Mouse (Mus musculus): Measurements from ENCODE around the gene P2rx7. TPM values are rescaled to one million over a fixed set of nuclear protein-coding genes. Genes with fewer than 3 reads are reported as not detected.

Gene P2rx7
- polyA plus RNA-seq, 2 experiments: 1.7 to 3.6 TPM

- no peaks in the 10 kb centered on the region for H3K36me3 ChIP-seq (ENCODE audit: control insufficient read depth, insufficient read depth, low read length)
- DNase-seq (ENCODE audit: low spot score) (peak; percentile 60), ATAC-seq (ENCODE audit: low FRiP score, low read depth) (no peak)
- H3K27ac ChIP-seq (replicated peaks; ENCODE audit: low read depth, low read length): no peak overlapping the region
- no peaks in the 10 kb centered on the region for H3K27me3 ChIP-seq (ENCODE audit: control insufficient read depth, insufficient read depth, low read length)
- no peaks in the 10 kb centered on the region for H3K9me3 ChIP-seq (ENCODE audit: control insufficient read depth, low read length)
- TF ChIP-seq POLR2A (IDR thresholded peaks at IDR 0.05; ENCODE audit: borderline replicate concordance, extremely low read depth, insufficient read depth, insufficient read length): no peak
- no peak overlapping the region for H3K4me2 ChIP-seq (replicated peaks; ENCODE audit: low read depth, low read length, severe bottlenecking)
- 67% methylated on average over 4 of the region's 4 CpGs for WGBS
- H3K4me1 ChIP-seq (ENCODE audit: control insufficient read depth, insufficient read depth, low read length): no peaks in the 10 kb centered on the region
- no peak overlapping the region for H3K4me3 ChIP-seq (replicated peaks; ENCODE audit: low read length)
- H3K9ac ChIP-seq (ENCODE audit: low read depth, low read length, severe bottlenecking): no peak overlapping the region
Measured at GRCm38 (mm10) chr5:122687391-122687790, 43.7 kb downstream of the P2rx7 start.

- no peaks in the 10 kb centered on the region for H3K9me3 ChIP-seq (ENCODE audit: control insufficient read depth, low read length)
Measured at GRCm38 (mm10) chr5:122689153-122689552, 45.4 kb downstream of the P2rx7 start.

GRCm38 (mm10) chr5:122690486-122690885, 46.8 kb downstream of the P2rx7 start:
- no peaks in the 10 kb centered on the region for H3K4me1 ChIP-seq (ENCODE audit: control insufficient read depth, insufficient read depth, low read length)
- H3K4me2 ChIP-seq (replicated peaks; ENCODE audit: low read depth, low read length, severe bottlenecking): no peak overlapping the region
- WGBS: 76% methylated on average over 6 of the region's 6 CpGs
- ATAC-seq (ENCODE audit: low FRiP score, low read depth): no peak
- no peak overlapping the region for H3K4me3 ChIP-seq (replicated peaks; ENCODE audit: low read length)
- H3K9ac ChIP-seq (ENCODE audit: low read depth, low read length, severe bottlenecking): no peak overlapping the region
- no peak for TF ChIP-seq POLR2A (IDR thresholded peaks at IDR 0.05; ENCODE audit: borderline replicate concordance, extremely low read depth, insufficient read depth, insufficient read length)
- no peak for DNase-seq (ENCODE audit: low spot score)
- no peaks in the 10 kb centered on the region for H3K9me3 ChIP-seq (ENCODE audit: control insufficient read depth, low read length)
- no peaks in the 10 kb centered on the region for H3K36me3 ChIP-seq (ENCODE audit: control insufficient read depth, insufficient read depth, low read length)
- H3K27me3 ChIP-seq (ENCODE audit: control insufficient read depth, insufficient read depth, low read length): no peaks in the 10 kb centered on the region
- no peak overlapping the region for H3K27ac ChIP-seq (replicated peaks; ENCODE audit: low read depth, low read length)

More at GRCm38 (mm10) chr5:122689153-122689552, 45.4 kb downstream of the P2rx7 start:
- 85% methylated on average over 7 of the region's 7 CpGs for WGBS
- DNase-seq (ENCODE audit: low spot score) (no peak), ATAC-seq (ENCODE audit: low FRiP score, low read depth) (no peak)
- Histone ChIP-seq H3K4me3 (replicated peaks; ENCODE audit: low read length) (no peak overlapping the region), H3K27ac (replicated peaks; ENCODE audit: low read depth, low read length) (no peak overlapping the region), H3K27me3 (ENCODE audit: control insufficient read depth, insufficient read depth, low read length) (no peaks in the 10 kb centered on the region), H3K4me2 (replicated peaks; ENCODE audit: low read depth, low read length, severe bottlenecking) (no peak overlapping the region), H3K36me3 (ENCODE audit: control insufficient read depth, insufficient read depth, low read length) (no peaks in the 10 kb centered on the region), H3K4me1 (ENCODE audit: control insufficient read depth, insufficient read depth, low read length) (no peaks in the 10 kb centered on the region), H3K9ac (ENCODE audit: low read depth, low read length, severe bottlenecking) (no peak overlapping the region)
- TF ChIP-seq POLR2A (IDR thresholded peaks at IDR 0.05; ENCODE audit: borderline replicate concordance, extremely low read depth, insufficient read depth, insufficient read length): no peak

DNA sequence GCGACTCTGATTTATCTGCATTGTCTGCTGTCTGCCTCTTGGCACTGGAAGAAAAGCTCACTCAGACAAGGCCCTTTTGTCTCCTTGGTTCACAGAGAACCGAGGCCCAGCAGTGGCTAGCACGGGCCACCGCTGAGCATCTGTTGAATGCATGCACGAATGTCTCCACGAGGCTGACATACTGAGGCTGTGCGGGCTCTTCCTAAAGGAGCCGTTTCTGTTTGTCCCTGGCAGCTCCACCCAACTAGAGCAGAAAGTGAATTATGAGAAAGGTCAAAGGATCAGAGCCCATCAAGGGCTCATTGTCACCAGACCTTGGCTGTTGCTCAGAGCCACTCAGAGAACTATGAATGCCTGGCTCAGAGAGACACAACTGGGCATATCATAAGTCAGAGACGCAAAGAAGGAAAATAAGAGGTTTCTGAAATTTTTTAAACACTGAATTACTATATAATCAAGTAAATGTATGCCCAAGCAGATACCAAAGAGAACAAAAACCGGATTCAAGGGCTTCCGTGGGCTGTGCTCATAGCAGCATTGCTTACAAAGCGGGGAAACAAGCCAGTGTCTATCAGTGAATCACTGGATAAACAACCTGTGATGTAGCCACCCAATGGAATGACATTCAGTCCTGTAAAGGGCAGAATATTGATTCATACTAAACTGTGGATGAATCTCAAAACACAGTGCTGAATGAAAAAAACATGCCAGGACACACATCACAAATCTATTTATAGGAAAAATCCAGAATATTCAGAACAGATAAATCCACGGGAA, 49.9 kb downstream of the P2rx7 start:
- H3K9ac ChIP-seq (ENCODE audit: low read depth, low read length, severe bottlenecking): no peak overlapping the region
- H3K36me3 ChIP-seq (ENCODE audit: control insufficient read depth, insufficient read depth, low read length): no peaks in the 10 kb centered on the region
- H3K4me1 ChIP-seq (ENCODE audit: control insufficient read depth, insufficient read depth, low read length): no peaks in the 10 kb centered on the region
- WGBS: 62% methylated on average over 13 of the region's 13 CpGs
- H3K27ac ChIP-seq (replicated peaks; ENCODE audit: low read depth, low read length): no peak overlapping the region
- H3K27me3 ChIP-seq (ENCODE audit: control insufficient read depth, insufficient read depth, low read length): no peaks in the 10 kb centered on the region
- no peak overlapping the region for H3K4me3 ChIP-seq (replicated peaks; ENCODE audit: low read length)
- DNase-seq (ENCODE audit: low spot score): no peak
- no peaks in the 10 kb centered on the region for H3K9me3 ChIP-seq (ENCODE audit: control insufficient read depth, low read length)
- ATAC-seq (ENCODE audit: low FRiP score, low read depth): no peak
- no peak for TF ChIP-seq POLR2A (IDR thresholded peaks at IDR 0.05; ENCODE audit: borderline replicate concordance, extremely low read depth, insufficient read depth, insufficient read length)
- H3K4me2 ChIP-seq (replicated peaks; ENCODE audit: low read depth, low read length, severe bottlenecking): no peak overlapping the region

- ATAC-seq (ENCODE audit: low FRiP score, low read depth) (no peak), DNase-seq (ENCODE audit: low spot score) (no peak)
- Histone ChIP-seq H3K4me3 (replicated peaks; ENCODE audit: low read length) (no peak overlapping the region), H3K27ac (replicated peaks; ENCODE audit: low read depth, low read length) (no peak overlapping the region), H3K9me3 (ENCODE audit: control insufficient read depth, low read length) (no peaks in the 10 kb centered on the region), H3K4me1 (ENCODE audit: control insufficient read depth, insufficient read depth, low read length) (no peaks in the 10 kb centered on the region), H3K4me2 (replicated peaks; ENCODE audit: low read depth, low read length, severe bottlenecking) (no peak overlapping the region), H3K27me3 (ENCODE audit: control insufficient read depth, insufficient read depth, low read length) (no peaks in the 10 kb centered on the region), H3K9ac (ENCODE audit: low read depth, low read length, severe bottlenecking) (no peak overlapping the region), H3K36me3 (ENCODE audit: control insufficient read depth, insufficient read depth, low read length) (no peaks in the 10 kb centered on the region)
- TF ChIP-seq POLR2A (IDR thresholded peaks at IDR 0.05; ENCODE audit: borderline replicate concordance, extremely low read depth, insufficient read depth, insufficient read length): no peak
- 80% methylated on average over 8 of the region's 8 CpGs for WGBS
Measured at GRCm38 (mm10) chr5:122695516-122695915, 51.8 kb downstream of the P2rx7 start.

All from limb, embryonic 14.5 days (tissue).